Mouse (Mus musculus): ENCODE data around the gene Atp6v0c.

Atp6v0c gene

GRCm38 (mm10) chr17:24199252-24199651 is 29.8 kb upstream of the Atp6v0c start:
- in situ Hi-C loops (cut with MboI, MseI), result no loop called here

GRCm38 (mm10) chr17:24197032-24197824 is 27.7 kb upstream of the Atp6v0c start:
- in situ Hi-C loops (cut with MboI, MseI), result no loop called here

GRCm38 (mm10) chr17:24195349-24195748 is 25.8 kb upstream of the Atp6v0c start:
- in situ Hi-C loops (cut with MboI, MseI), result no loop called here

- in situ Hi-C loops (cut with MboI, MseI), result no loop called here
Observed at GRCm38 (mm10) chr17:24193769-24194168, 24.3 kb upstream of the Atp6v0c start.

GRCm38 (mm10) chr17:24193268-24193667 is 23.8 kb upstream of the Atp6v0c start:
- in situ Hi-C loops (cut with MboI, MseI), result no loop called here

- in situ Hi-C loops (cut with MboI, MseI), result no loop called here
Observed at GRCm38 (mm10) chr17:24192848-24193247, 23.3 kb upstream of the Atp6v0c start.

GRCm38 (mm10) chr17:24191481-24191880 is 22.0 kb upstream of the Atp6v0c start:
- in situ Hi-C loops (cut with MboI, MseI), result no loop called here

GRCm38 (mm10) chr17:24190934-24191333 is 21.4 kb upstream of the Atp6v0c start:
- in situ Hi-C loops (cut with MboI, MseI), result no loop called here

- in situ Hi-C loops (cut with MboI, MseI), result no loop called here
Observed at GRCm38 (mm10) chr17:24174259-24174658, 4.8 kb upstream of the Atp6v0c start.

- in situ Hi-C loops (cut with MboI, MseI), result no loop called here
Observed at GRCm38 (mm10) chr17:24173423-24173822, 3.9 kb upstream of the Atp6v0c start.

- in situ Hi-C loops (cut with MboI, MseI), result no loop called here
Observed at GRCm38 (mm10) chr17:24171738-24172137, 2.2 kb upstream of the Atp6v0c start.

- in situ Hi-C loops (cut with MboI, MseI), result no loop called here
Observed at GRCm38 (mm10) chr17:24170729-24171128, 1.2 kb upstream of the Atp6v0c start.

- in situ Hi-C loops (cut with MboI, MseI), result no loop called here
Observed at GRCm38 (mm10) chr17:24170125-24170524, 623 bp upstream of the Atp6v0c start.

GRCm38 (mm10) chr17:24168590-24169277 is 768 bp downstream of the Atp6v0c start:
- in situ Hi-C loops (cut with MboI, MseI), result no loop called here

- in situ Hi-C loops (cut with MboI, MseI), result no loop called here
Observed at GRCm38 (mm10) chr17:24167891-24168505, 1.5 kb downstream of the Atp6v0c start.

- in situ Hi-C loops (cut with MboI, MseI), result no loop called here
Observed at GRCm38 (mm10) chr17:24167120-24167519, 2.4 kb downstream of the Atp6v0c start.

- in situ Hi-C loops (cut with MboI, MseI), result no loop called here
Observed at GRCm38 (mm10) chr17:24164566-24165259, 4.8 kb downstream of the Atp6v0c start.

GRCm38 (mm10) chr17:24163176-24163962 is 6.1 kb downstream of the Atp6v0c start, which contains the start of gene Amdhd2:
TSS of gene Amdhd2 (minus strand) at chr17:24163766.
- in situ Hi-C loops (cut with MboI, MseI), result no loop called here

- in situ Hi-C loops (cut with MboI, MseI), result no loop called here
Observed at GRCm38 (mm10) chr17:24162584-24163175, 6.8 kb downstream of the Atp6v0c start.

GRCm38 (mm10) chr17:24161466-24161865 is 8.0 kb downstream of the Atp6v0c start:
- in situ Hi-C loops (cut with MboI, MseI), result no loop called here

GRCm38 (mm10) chr17:24157526-24157925 is 12.0 kb downstream of the Atp6v0c start:
- in situ Hi-C loops (cut with MboI, MseI), result no loop called here
